Mouse (Mus musculus) ES-Bruce4 (cell line): ENCODE results near the gene Fam240b. TPM values are rescaled to one million over a fixed set of nuclear protein-coding genes. Genes with fewer than 3 reads are reported as not detected.

Source experiments
- H3K27ac ChIP-seq: 2 replicates; pipeline ENCODE4 v1.5.1; 2012; ENCODE audit warnings: low read length, inconsistent platforms; ENCODE audit not compliant: insufficient read depth
- H3K27me3 ChIP-seq: 2 replicates; pipeline ENCODE4 v1.6.1; 2012; ENCODE audit warnings: mild to moderate bottlenecking, low read length, inconsistent platforms; ENCODE audit not compliant: control insufficient read depth, poor library complexity, insufficient read depth, severe bottlenecking
- H3K36me3 ChIP-seq: 2 replicates; pipeline ENCODE4 v1.6.1; 2012; ENCODE audit warnings: inconsistent platforms, mild to moderate bottlenecking, low read length, moderate library complexity; ENCODE audit not compliant: control insufficient read depth, poor library complexity, insufficient read depth, severe bottlenecking
- H3K4me1 ChIP-seq: one replicate; pipeline ENCODE4 v1.8.1; 2011; ENCODE audit warnings: low read length; ENCODE audit not compliant: control insufficient read depth, insufficient read depth
- H3K4me3 ChIP-seq: 2 replicates; pipeline ENCODE4 v1.5.1; 2011; ENCODE audit warnings: low read depth, mild to moderate bottlenecking, low read length
- H3K9ac ChIP-seq: 2 replicates; pipeline ENCODE4 v1.6.1; 2012; ENCODE audit warnings: low read depth, mild to moderate bottlenecking, inconsistent platforms; ENCODE audit not compliant: poor library complexity, severe bottlenecking
- H3K9me3 ChIP-seq: replicated peaks from 2 replicates; pipeline ENCODE4 v1.6.1; 2012; ENCODE audit warnings: mild to moderate bottlenecking, low read length, inconsistent platforms; ENCODE audit not compliant: control insufficient read depth, poor library complexity, insufficient read depth, severe bottlenecking
- CTCF ChIP-seq: IDR thresholded peaks from one replicate; pipeline ENCODE4 v1.8.1; 2011; ENCODE audit warnings: low read depth, low read length
- EP300 ChIP-seq: IDR thresholded peaks from 2 replicates; pipeline ENCODE4 v1.6.1; 2011; ENCODE audit warnings: low read depth, low read length; ENCODE audit not compliant: insufficient read depth
- POLR2A ChIP-seq: IDR thresholded peaks from one replicate; pipeline ENCODE4 v1.8.1; 2011; ENCODE audit warnings: low read length; ENCODE audit not compliant: insufficient read depth
- polyA plus RNA-seq: library from polyadenylated mRNA; stranded (reverse); fragments of >200 nt; gene quantifications from 2 replicates; pipeline ENCODE4 v1.2.4, GENCODE M21; 2011; ENCODE audit warnings: low read depth; ENCODE audit not compliant: missing spikeins, insufficient read depth, insufficient read length

The Fam240b gene
- not detected in 2 replicates for polyA plus RNA-seq

DNA sequence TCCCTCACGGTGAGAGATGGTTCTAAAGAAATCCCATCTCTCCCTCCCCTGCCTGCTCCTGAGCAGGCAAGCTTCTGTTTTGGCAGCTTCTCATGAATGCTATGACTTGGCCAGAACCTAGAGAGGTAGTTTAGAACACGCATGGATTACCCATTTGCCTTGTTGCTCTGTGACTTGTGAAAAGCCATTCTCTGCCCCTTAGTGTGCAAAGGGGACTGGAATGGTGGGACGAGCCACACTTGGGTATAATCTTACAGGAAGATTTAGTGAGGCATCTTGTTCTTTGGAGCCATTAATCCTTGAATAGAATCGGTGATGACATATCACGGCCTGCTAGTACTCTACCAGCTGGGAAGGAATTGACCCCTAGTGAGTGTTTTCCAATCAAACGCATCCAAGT, at the start of gene Fam240b:
Fam240b (minus strand) TSS at position 101 of the 400 bp plus-strand sequence.
- Histone ChIP-seq H3K4me1 (no peaks in the 10 kb centered on the region), H3K27me3 (no peaks in the 10 kb centered on the region; the same call in 1 of the 2 replicates), H3K9me3 (peaks cover 7% of the 10 kb centered on the region), H3K4me3 (no peak within 1 kb of the TSS), H3K36me3 (no peaks in the 10 kb centered on the region), H3K27ac (no peak within 1 kb of the TSS), H3K9ac (no peak within 1 kb of the TSS)
- no peak for TF ChIP-seq CTCF
- TF ChIP-seq POLR2A = no peak
- no peak for TF ChIP-seq EP300

DNA sequence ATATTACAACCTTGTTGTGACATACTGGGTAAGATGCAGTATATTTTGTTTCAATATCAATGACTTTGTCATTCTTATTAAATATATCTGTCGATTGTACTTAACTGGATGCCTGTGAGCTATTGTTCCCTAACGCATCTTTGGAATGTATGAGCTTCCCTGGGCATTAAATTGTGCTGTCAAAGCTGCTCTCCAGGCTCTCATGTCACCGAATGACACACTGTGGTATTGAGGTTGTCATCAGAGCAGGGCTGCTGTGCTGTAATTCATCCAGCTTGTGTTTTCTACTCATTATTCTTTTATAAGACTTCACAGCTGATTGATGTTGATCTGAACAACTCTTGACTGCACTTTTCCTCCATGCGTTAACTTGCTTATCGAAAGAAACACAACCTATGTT, 32.5 kb upstream of the Fam240b start:
- H3K36me3 ChIP-seq = no peaks in the 10 kb centered on the region
- no peak for TF ChIP-seq EP300
- no peak for TF ChIP-seq CTCF
- TF ChIP-seq POLR2A = no peak
- no peak overlapping the region for H3K27ac ChIP-seq
- no peaks in the 10 kb centered on the region for H3K4me1 ChIP-seq
- no peak overlapping the region for H3K4me3 ChIP-seq
- H3K9me3 ChIP-seq = no peaks in the 10 kb centered on the region
- H3K9ac ChIP-seq = no peak overlapping the region
- H3K27me3 ChIP-seq = no peaks in the 10 kb centered on the region

DNA sequence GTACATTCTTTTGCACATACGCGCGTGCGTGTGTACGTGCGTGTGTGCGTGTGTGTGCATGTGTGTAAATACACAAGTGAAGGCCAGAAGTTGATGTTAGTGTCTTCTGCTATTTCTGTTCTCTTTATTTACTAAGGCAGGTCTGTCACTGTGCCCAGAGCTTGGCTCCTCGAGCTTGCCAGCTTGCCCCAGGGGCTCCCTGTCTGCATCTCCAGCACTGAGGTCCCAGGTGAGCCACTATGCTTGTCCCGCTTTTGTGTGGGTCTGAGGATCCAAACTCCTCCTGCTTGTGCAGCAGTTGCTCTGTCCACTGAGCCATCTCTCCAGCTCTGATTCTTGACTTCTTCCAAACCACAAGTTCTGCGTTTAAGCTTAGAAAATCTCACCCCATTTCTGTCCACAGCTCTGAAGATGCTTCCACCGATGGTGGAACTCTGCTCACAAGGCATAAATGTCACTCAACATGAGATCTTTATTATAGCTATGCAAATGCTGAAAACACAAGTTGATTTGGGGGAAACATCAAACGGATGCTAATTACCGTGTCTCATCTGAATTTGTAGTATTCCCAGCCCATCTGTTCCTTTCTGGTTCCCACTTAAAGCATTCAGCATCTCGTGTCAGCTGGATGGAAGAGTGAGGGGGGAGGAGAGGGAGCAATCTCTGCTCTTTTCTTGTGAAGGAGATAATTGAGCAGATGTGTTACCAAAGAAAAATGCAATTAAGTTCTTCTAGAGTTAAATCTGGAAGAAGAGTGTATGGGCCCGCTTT, 29.1 kb upstream of the Fam240b start:
- TF ChIP-seq EP300 (no peak), POLR2A (no peak), CTCF (no peak)
- Histone ChIP-seq H3K36me3 (no peaks in the 10 kb centered on the region), H3K27me3 (no peaks in the 10 kb centered on the region), H3K4me3 (no peak overlapping the region), H3K27ac (no peak overlapping the region), H3K9me3 (no peaks in the 10 kb centered on the region), H3K9ac (no peak overlapping the region), H3K4me1 (no peaks in the 10 kb centered on the region)

DNA sequence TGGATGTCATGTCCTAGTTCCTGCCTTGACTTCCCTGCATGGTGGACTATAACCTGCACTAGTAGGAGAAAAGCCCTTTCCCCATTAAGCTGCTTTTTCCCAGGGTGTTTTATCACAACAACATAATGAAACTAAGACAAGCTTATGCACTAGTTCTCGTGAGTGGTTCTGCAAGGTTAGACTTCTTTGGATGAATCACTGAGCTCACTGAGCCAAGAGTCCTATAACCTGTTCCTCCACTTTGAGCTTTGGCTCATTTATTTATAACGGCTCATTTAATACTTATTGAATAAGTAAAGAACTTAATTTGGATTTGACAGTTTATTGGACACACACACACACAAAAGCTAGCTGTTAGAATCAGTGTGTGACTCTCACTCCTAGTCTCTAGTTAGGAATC, 16.7 kb upstream of the Fam240b start:
- H3K4me1 ChIP-seq = no peaks in the 10 kb centered on the region
- no peak overlapping the region for H3K27ac ChIP-seq
- H3K4me3 ChIP-seq = no peak overlapping the region
- 0 out of 2 replicates have a peak, but pooled peaks cover 2% of the 10 kb centered on the region for H3K9me3 ChIP-seq
- H3K27me3 ChIP-seq = no peaks in the 10 kb centered on the region
- TF ChIP-seq CTCF (no peak), EP300 (no peak), POLR2A (no peak)
- H3K9ac ChIP-seq = no peak overlapping the region
- no peaks in the 10 kb centered on the region for H3K36me3 ChIP-seq

DNA sequence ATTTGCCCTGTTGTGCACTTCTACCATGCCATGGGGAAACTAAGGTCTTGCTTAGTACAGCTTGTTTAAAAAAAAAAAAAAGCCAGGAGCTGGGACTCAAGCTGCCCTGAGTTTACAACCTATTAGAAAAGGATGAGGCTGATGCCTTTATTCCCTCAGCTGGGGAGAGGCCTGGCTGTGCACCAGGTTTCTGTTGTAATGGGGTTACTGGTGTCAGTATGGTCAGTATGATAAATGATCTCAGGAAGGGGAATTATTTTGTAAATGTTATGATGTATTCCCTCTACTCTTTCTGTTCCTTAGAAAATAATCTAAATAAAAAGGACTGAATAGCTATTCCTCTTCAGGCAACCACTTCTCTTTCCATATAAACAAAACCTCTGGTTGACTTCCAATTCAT, 14.0 kb upstream of the Fam240b start:
- no peak for TF ChIP-seq POLR2A
- no peak for TF ChIP-seq EP300
- no peak for TF ChIP-seq CTCF
- Histone ChIP-seq H3K4me3 (no peak overlapping the region), H3K9ac (no peak overlapping the region), H3K36me3 (no peaks in the 10 kb centered on the region), H3K4me1 (no peaks in the 10 kb centered on the region), H3K27ac (no peak overlapping the region), H3K9me3 (0 out of 2 replicates have a peak, but pooled peaks cover 2% of the 10 kb centered on the region), H3K27me3 (no peaks in the 10 kb centered on the region)

DNA sequence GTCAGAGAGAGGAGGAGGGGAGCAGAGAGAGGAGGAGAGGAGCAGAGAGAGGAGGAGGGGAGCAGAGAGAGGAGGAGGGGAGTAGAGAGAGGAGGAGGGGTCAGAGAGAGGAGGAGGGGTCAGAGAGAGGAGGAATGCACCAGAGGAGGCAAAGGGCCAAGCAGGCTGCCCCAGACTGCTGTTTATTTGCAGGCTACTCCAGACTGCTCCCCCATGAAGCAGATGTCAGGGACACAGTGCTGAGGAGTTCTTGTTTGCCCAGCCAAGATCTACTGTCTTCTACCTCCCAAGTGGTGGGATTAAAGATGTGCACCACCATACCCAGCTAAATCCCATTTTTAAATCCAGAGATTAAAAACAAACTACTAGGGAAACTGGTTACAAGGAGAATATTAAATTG, 9.8 kb upstream of the Fam240b start:
- Histone ChIP-seq H3K9me3 (0 out of 2 replicates have a peak, but pooled peaks cover 1% of the 10 kb centered on the region), H3K27me3 (no peaks in the 10 kb centered on the region), H3K36me3 (no peaks in the 10 kb centered on the region), H3K4me1 (no peaks in the 10 kb centered on the region), H3K4me3 (no peak overlapping the region), H3K27ac (no peak overlapping the region), H3K9ac (no peak overlapping the region)
- TF ChIP-seq POLR2A = no peak
- no peak for TF ChIP-seq CTCF
- TF ChIP-seq EP300 = no peak
